Mouse (Mus musculus) E14TG2a.4 (cell line): ENCODE measurements around the gene Itga6.
A peak's percentile ranks its signal among the peaks of the same experiment; 100 is the strongest.
"Not testable (repeated sequence)": the region's sequence is repeated elsewhere in the genome, so short reads cannot be mapped to it uniquely, and the experiment has no call there.

Source experiments
- H3K27me3 ChIP-seq: 2 replicates; pipeline ENCODE4 v1.6.1; 2014; ENCODE audit warnings: low read length, control low read depth; ENCODE audit not compliant: insufficient read depth
- H3K36me3 ChIP-seq: 2 replicates; pipeline ENCODE4 v1.6.1; 2014; ENCODE audit warnings: low read length, control low read depth; ENCODE audit not compliant: insufficient read depth
- H3K4me1 ChIP-seq: replicated peaks from 2 replicates; pipeline ENCODE4 v1.6.1; 2014; ENCODE audit warnings: low read depth, low read length, control low read depth
- H3K4me3 ChIP-seq: replicated peaks from 2 replicates; pipeline ENCODE4 v1.5.1; 2014; ENCODE audit warnings: mild to moderate bottlenecking, low read length
- H3K9me3 ChIP-seq: 2 replicates; pipeline ENCODE4 v1.6.1; 2014; ENCODE audit warnings: low read length, control low read depth
- CTCF ChIP-seq: conservative IDR thresholded peaks from 2 replicates; pipeline ENCODE4 v1.5.1; 2014; ENCODE audit warnings: low read length
- NANOG ChIP-seq: IDR thresholded peaks from 2 replicates; pipeline ENCODE4 v1.6.1; 2014; ENCODE audit warnings: borderline replicate concordance, low read length, mixed read lengths
- POU5F1 ChIP-seq: IDR thresholded peaks from 2 replicates; pipeline ENCODE4 v1.6.1; 2014; ENCODE audit warnings: low read length, borderline replicate concordance

The Itga6 gene

GRCm38 (mm10) chr2:71844906-71845305, 99.5 kb downstream of the Itga6 start:
- Histone ChIP-seq H3K4me1 (0 out of 2 replicates have a peak, but pooled peaks cover 4% of the 10 kb centered on the region), H3K36me3 (peaks cover 97% of the 10 kb centered on the region), H3K4me3 (no peak overlapping the region), H3K27me3 (no peaks in the 10 kb centered on the region), H3K9me3 (no peaks in the 10 kb centered on the region)
- TF ChIP-seq POU5F1 (no peak), CTCF (no peak), NANOG (no peak)

- Histone ChIP-seq H3K4me1 (peaks cover 32% of the 10 kb centered on the region), H3K36me3 (peaks cover 82% of the 10 kb centered on the region)
- H3K9me3 ChIP-seq, H3K4me3 ChIP-seq, H3K27me3 ChIP-seq: not testable (repeated sequence)
Observed at GRCm38 (mm10) chr2:71852161-71852560, 106.7 kb downstream of the Itga6 start.

- H3K36me3 ChIP-seq, result peaks cover 64% of the 10 kb centered on the region
- H3K9me3 ChIP-seq, result no peaks in the 10 kb centered on the region
- H3K4me1 ChIP-seq, result peaks cover 48% of the 10 kb centered on the region
- TF ChIP-seq POU5F1, result no peak
- TF ChIP-seq CTCF, result no peak
- peak; percentile 14; the same call in 1 of the 2 replicates for TF ChIP-seq NANOG
- H3K27me3 ChIP-seq, result no peaks in the 10 kb centered on the region
- H3K4me3 ChIP-seq, result no peak overlapping the region
Observed at GRCm38 (mm10) chr2:71855076-71855475, 109.7 kb downstream of the Itga6 start.

- Histone ChIP-seq H3K9me3 (no peaks in the 10 kb centered on the region), H3K27me3 (no peaks in the 10 kb centered on the region), H3K4me1 (peaks cover 83% of the 10 kb centered on the region), H3K36me3 (peaks cover 8% of the 10 kb centered on the region), H3K4me3 (no peak overlapping the region)
- TF ChIP-seq CTCF, result no peak
- TF ChIP-seq NANOG, result no peak
- no peak for TF ChIP-seq POU5F1
Observed at GRCm38 (mm10) chr2:71863531-71864173, 118.2 kb downstream of the Itga6 start.

- TF ChIP-seq CTCF, result no peak
- TF ChIP-seq NANOG, result no peak
- no peak for TF ChIP-seq POU5F1
- Histone ChIP-seq H3K4me3 (no peak overlapping the region), H3K27me3 (no peaks in the 10 kb centered on the region), H3K9me3 (no peaks in the 10 kb centered on the region), H3K4me1 (peaks cover 88% of the 10 kb centered on the region), H3K36me3 (no peaks in the 10 kb centered on the region)
Observed at GRCm38 (mm10) chr2:71865022-71865421, 119.6 kb downstream of the Itga6 start.

GRCm38 (mm10) chr2:71865935-71866334, 120.5 kb downstream of the Itga6 start:
- TF ChIP-seq POU5F1 (no peak), CTCF (no peak), NANOG (no peak)
- H3K36me3 ChIP-seq, result no peaks in the 10 kb centered on the region
- H3K4me1 ChIP-seq, result peaks cover 86% of the 10 kb centered on the region
- no peaks in the 10 kb centered on the region for H3K9me3 ChIP-seq
- no peaks in the 10 kb centered on the region for H3K27me3 ChIP-seq
- H3K4me3 ChIP-seq, result no peak overlapping the region

- peaks cover 86% of the 10 kb centered on the region for H3K4me1 ChIP-seq
- TF ChIP-seq POU5F1 (no peak), CTCF (no peak), NANOG (peak; percentile 73; the same call in 1 of the 2 replicates)
- H3K9me3 ChIP-seq, result no peaks in the 10 kb centered on the region
- no peak overlapping the region for H3K4me3 ChIP-seq
- no peaks in the 10 kb centered on the region for H3K36me3 ChIP-seq
- no peaks in the 10 kb centered on the region for H3K27me3 ChIP-seq
Observed at GRCm38 (mm10) chr2:71866565-71866964, 121.1 kb downstream of the Itga6 start.

- Histone ChIP-seq H3K4me3 (peak overlapping the region; percentile 27; the same call in 1 of the 2 replicates), H3K4me1 (peaks cover 86% of the 10 kb centered on the region), H3K27me3 (no peaks in the 10 kb centered on the region), H3K36me3 (no peaks in the 10 kb centered on the region), H3K9me3 (no peaks in the 10 kb centered on the region)
- TF ChIP-seq CTCF, result no peak
- TF ChIP-seq POU5F1, result no peak
- no peak for TF ChIP-seq NANOG
Observed at GRCm38 (mm10) chr2:71867019-71867418, 121.6 kb downstream of the Itga6 start.

GRCm38 (mm10) chr2:71867480-71867879, 122.1 kb downstream of the Itga6 start:
- H3K4me1 ChIP-seq, result peaks cover 86% of the 10 kb centered on the region
- no peaks in the 10 kb centered on the region for H3K27me3 ChIP-seq
- H3K4me3 ChIP-seq, result peak overlapping the region; percentile 60
- no peaks in the 10 kb centered on the region for H3K9me3 ChIP-seq
- no peaks in the 10 kb centered on the region for H3K36me3 ChIP-seq
- TF ChIP-seq NANOG, result peak; percentile 29; the same call in 1 of the 2 replicates
- TF ChIP-seq POU5F1, result no peak
- TF ChIP-seq CTCF, result no peak
